Mouse (Mus musculus): ENCODE results near the gene Polr3h.

DNA sequence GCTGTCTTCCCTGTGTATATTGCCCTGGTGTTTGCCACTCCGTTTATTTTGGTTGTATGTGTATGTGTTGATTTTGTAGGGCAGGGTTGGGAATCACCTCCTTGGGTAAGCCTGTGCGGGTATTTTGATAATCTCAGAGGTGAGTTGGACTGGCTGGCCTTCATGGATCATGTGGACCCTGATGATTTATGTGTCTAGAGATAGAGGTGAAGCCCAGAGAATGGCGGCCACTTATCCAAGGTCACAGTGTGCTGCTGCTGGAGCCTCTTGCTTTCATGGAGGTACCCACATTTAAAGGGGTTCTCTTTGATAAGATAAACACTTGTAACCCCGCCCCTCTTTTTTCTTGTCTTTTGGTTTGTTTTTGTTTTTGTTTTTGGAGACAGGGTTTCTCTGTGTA, 13.7 kb upstream of the Polr3h start:
- TF ChIP-seq SRF (IDR thresholded peaks at IDR 0.05; ENCODE audit: control insufficient read depth, insufficient read length, low read depth) (no peak), USF1 (IDR thresholded peaks at IDR 0.05; ENCODE audit: low read depth) (no peak), POLR2AphosphoS2 (IDR thresholded peaks at IDR 0.05; ENCODE audit: insufficient read length, low read depth) (no peak)

Data from myocyte (in vitro differentiated cells).